Mouse (Mus musculus) lung, postnatal 10 days (tissue): Measurements from ENCODE around the gene Smok2a.
"Not testable (repeated sequence)": the region's sequence is repeated elsewhere in the genome, so short reads cannot be mapped to it uniquely, and the experiment has no call there.

Experiments used
- DNase-seq: peaks from one replicate; pipeline ENCODE4 v3.0.0; 2021

The Smok2a gene

GRCm38 (mm10) chr17:13221921-13222320 is 933 bp downstream of the Smok2a start:
- DNase-seq, result not testable (repeated sequence)

- DNase-seq, result not testable (repeated sequence)
Observed at GRCm38 (mm10) chr17:13229957-13230356, 9.0 kb downstream of the Smok2a start, which contains the start of gene Smok2b. Smok2b (plus strand) TSS chr17:13230257.

- DNase-seq, result not testable (repeated sequence)
Observed at GRCm38 (mm10) chr17:13239461-13239860, 18.5 kb downstream of the Smok2a start.

- not testable (repeated sequence) for DNase-seq
Observed at GRCm38 (mm10) chr17:13240807-13241727, 20.1 kb downstream of the Smok2a start.

DNA sequence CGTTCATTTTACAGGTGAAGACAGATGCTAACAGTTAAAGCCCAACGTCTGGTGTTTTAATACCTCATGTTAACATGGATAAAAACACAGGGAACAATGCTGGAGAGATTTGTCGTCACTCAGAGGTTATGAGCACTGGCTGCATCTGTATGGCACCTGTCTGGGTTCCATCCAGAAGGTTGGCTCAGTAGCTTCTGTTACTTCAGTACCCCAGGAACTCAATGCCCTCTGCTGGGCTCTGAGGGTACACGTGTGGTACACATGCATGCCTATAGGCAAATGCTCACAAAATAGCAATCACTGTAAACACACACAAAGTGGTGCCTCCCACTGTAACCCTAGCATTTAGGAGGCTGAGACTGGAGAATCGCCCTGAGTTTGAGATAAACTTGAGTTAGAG is 33.8 kb downstream of the Smok2a start:
- DNase-seq, result not testable (repeated sequence)
